Mouse (Mus musculus) liver, adult 2 months (tissue): ENCODE measurements around the gene Rab11b. TPM values are rescaled to one million over a fixed set of nuclear protein-coding genes. Genes with fewer than 3 reads are reported as not detected.
A peak's percentile ranks its signal among the peaks of the same experiment; 100 is the strongest.

Source experiments
- DNase-seq: peaks from one replicate; pipeline ENCODE4 v3.0.0-alpha.2; 2011; ENCODE audit warnings: low read depth, low spot score; ENCODE audit errors: extremely low read depth
- H3K27ac ChIP-seq: fragments of 200-500 bp; replicated peaks from 2 replicates; pipeline ENCODE4 v1.5.1; 2012; ENCODE audit warnings: low read depth, mild to moderate bottlenecking, control low read depth, inconsistent platforms, low read length; ENCODE audit not compliant: insufficient read depth
- H3K27me3 ChIP-seq: fragments of 200-500 bp; 2 replicates; pipeline ENCODE4 v1.6.1; 2012; ENCODE audit warnings: mild to moderate bottlenecking, moderate library complexity, low read length, inconsistent platforms; ENCODE audit not compliant: control insufficient read depth, insufficient read depth
- H3K36me3 ChIP-seq: fragments of 200-500 bp; 2 replicates; pipeline ENCODE4 v1.6.1; 2012; ENCODE audit warnings: low read length, inconsistent platforms; ENCODE audit not compliant: control insufficient read depth, insufficient read depth
- H3K4me1 ChIP-seq: fragments of 200-500 bp; 2 replicates; pipeline ENCODE4 v1.6.1; 2011; ENCODE audit warnings: low read length; ENCODE audit not compliant: control insufficient read depth, insufficient read depth
- H3K4me3 ChIP-seq: fragments of 200-500 bp; 2 replicates; pipeline ENCODE4 v1.5.1; 2011; ENCODE audit warnings: low read depth, mild to moderate bottlenecking, control low read depth, low read length, moderate library complexity; ENCODE audit not compliant: insufficient read depth
- H3K79me2 ChIP-seq: fragments of 200-500 bp; 2 replicates; pipeline ENCODE4 v1.6.1; 2012; ENCODE audit warnings: inconsistent platforms, mild to moderate bottlenecking, low read length, moderate library complexity; ENCODE audit not compliant: control insufficient read depth, insufficient read depth
- H3K9ac ChIP-seq: fragments of 200-500 bp; 2 replicates; pipeline ENCODE4 v1.6.1; 2012; ENCODE audit warnings: low read depth, mild to moderate bottlenecking, control low read depth, inconsistent platforms, low read length
- CTCF ChIP-seq: fragments of 200-500 bp; IDR thresholded peaks from 2 replicates; pipeline ENCODE4 v1.5.1; 2011; ENCODE audit warnings: low read depth, low read length, control low read depth
- POLR2A ChIP-seq: fragments of 200-500 bp; IDR thresholded peaks from 2 replicates; pipeline ENCODE4 v1.6.1; 2011; ENCODE audit warnings: low read length, control low read depth; ENCODE audit not compliant: insufficient read depth; ENCODE audit errors: extremely low read depth
- WGBS: fragments of 180-500 bp; shearing (Covaris S2); methylation state at CpG from one replicate; pipeline ENCODE4 v1.1.7; 2018; 5-methylcytosine and 5-hydroxymethylcytosine counted together
- polyA plus RNA-seq: library from polyadenylated mRNA; depleted of rRNA; stranded (reverse); fragments of >200 nt; gene quantifications from 2 replicates; pipeline ENCODE4 v1.2.3, GENCODE M21; 2012
- total RNA-seq: library from RNA; depleted of rRNA; stranded (reverse); fragments of >200 nt; gene quantifications from 2 replicates; pipeline ENCODE4 v1.2.3, GENCODE M21; 2014

Rab11b gene
- total and polyA plus RNA-seq, 2 experiments = 23.3 to 168 TPM

DNA sequence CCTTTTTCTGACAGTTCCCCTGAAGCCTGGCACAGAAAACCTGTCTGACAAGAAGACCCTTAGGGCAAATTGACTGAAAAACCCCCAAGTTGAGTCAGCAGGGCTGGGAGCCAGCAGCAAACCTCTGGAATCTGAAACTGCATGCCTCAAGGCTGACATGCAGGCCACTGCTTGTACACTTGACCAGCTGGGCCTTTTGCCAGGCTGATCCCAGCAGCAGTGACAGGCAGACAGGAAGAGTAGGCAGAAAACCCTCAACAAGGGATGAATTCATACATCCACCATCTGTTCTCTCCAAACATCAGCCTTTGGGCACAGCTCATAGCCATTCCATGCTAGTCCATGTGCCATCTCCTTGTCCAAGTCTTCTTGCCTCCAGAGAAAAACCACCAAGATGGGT, 23.1 kb upstream of the Rab11b start:
- peaks cover 23% of the 10 kb centered on the region for H3K4me1 ChIP-seq
- no peak overlapping the region for H3K27ac ChIP-seq
- no peak overlapping the region for H3K4me3 ChIP-seq
- no peak for TF ChIP-seq CTCF
- TF ChIP-seq POLR2A = no peak
- H3K27me3 ChIP-seq = no peaks in the 10 kb centered on the region
- peaks cover 6% of the 10 kb centered on the region; the same call in 1 of the 2 replicates for H3K79me2 ChIP-seq
- peaks cover 11% of the 10 kb centered on the region for H3K36me3 ChIP-seq
- no peak overlapping the region for H3K9ac ChIP-seq
- DNase-seq = peak; percentile 80

DNA sequence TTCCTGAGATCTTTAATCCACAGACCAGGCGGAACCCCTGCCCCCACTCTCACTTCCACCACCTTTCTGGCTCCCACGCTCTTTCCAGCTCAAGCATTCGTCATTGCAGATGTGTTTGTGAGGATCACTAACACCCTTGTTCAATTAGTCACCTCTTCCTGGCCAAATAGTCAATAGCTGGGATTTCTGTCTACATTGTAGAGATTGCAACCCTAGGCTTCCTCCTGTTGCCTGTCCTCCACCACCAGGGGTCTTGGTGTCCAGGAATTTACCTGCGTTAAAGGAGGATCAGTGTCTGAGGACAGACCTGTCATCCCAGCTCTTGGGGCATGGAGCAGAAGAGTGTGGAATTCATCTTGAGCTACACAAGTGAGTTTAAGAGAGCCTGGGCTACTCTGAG, 21.7 kb upstream of the Rab11b start:
- Histone ChIP-seq H3K79me2 (peaks cover 6% of the 10 kb centered on the region; the same call in 1 of the 2 replicates), H3K4me3 (peak overlapping the region; percentile 93; the same call in 1 of the 2 replicates), H3K4me1 (peaks cover 31% of the 10 kb centered on the region), H3K9ac (peak overlapping the region; percentile 19; the same call in 1 of the 2 replicates), H3K27ac (peak overlapping the region; percentile 46), H3K36me3 (peaks cover 25% of the 10 kb centered on the region), H3K27me3 (no peaks in the 10 kb centered on the region)
- TF ChIP-seq POLR2A = no peak
- no peak for TF ChIP-seq CTCF
- DNase-seq = no peak
- WGBS = 44% methylated on average over 4 of the region's 4 CpGs

DNA sequence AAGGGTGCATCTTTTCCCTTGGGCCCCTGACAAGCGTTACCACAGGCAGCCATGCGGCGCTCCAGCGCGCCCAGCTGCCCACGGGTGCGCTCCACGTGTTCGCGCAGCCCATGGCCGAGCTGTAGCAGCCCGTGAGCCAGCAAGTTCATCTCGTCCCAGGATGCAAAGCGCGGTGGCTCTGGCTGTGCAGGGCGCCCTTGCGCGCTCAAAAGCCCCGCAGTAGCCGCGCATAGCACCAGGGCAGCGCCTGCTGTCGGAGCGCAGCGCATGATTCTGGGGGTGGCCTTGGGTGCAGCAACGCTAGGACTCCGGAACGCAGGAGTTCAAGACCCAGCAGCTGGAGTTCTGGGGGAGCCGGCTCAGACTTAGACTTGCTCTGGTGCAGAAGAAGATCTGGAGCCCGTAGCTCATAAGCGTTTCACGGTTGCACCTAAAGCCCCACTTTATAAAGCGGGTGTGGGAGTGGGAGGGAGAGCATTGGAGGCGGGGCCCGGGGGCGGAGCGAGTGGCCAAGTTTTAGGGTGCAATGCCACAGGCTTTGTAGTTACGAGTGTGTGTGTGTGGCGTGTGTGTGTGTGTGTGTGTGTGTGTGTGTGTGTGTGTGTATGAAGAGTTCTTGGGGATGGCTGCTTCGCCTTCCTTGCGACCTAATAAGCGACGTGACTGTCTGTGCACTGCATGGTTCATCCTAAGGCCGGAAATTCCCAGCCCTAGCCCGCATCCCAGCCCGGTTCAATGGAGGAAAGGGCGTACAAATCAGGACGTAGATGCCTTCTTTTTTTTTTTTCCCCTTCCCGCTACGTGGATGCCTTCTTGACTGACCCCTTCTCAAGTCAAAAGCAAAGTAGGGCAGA, 21.0 kb upstream of the Rab11b start, which contains the start of gene Angptl4:
Angptl4 (minus strand) TSS at position 707 of the 854 bp plus-strand sequence.
- peaks cover 32% of the 10 kb centered on the region for H3K36me3 ChIP-seq
- TF ChIP-seq POLR2A (peak; percentile 86; the same call in 1 of the 2 replicates), CTCF (no peak)
- peak; percentile 89 for DNase-seq

DNA sequence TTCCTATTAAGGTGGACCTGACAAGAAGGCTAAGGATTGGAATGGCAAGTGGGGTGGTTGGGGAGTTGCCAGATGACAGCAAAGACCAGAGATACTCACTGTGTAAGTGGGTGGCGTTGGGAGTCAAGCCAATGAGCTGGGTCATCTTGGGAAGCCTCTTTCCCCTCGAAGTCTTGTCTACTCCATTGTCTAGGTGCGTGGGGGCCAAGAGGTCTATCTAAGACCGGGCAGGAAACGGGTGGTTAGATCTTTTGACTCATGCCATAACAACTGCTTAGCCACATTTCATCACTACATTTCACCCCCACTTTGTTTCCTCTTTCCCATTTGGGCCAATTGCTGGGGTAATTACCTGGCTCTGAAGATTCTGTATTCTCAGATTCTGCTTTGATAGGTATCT, 20.1 kb upstream of the Rab11b start:
- TF ChIP-seq POLR2A (no peak), CTCF (no peak)
- Histone ChIP-seq H3K4me3 (peak overlapping the region; percentile 93), H3K36me3 (peaks cover 41% of the 10 kb centered on the region), H3K27ac (peak overlapping the region; percentile 94), H3K9ac (peak overlapping the region; percentile 95), H3K27me3 (no peaks in the 10 kb centered on the region), H3K4me1 (peaks cover 43% of the 10 kb centered on the region), H3K79me2 (peaks cover 6% of the 10 kb centered on the region; the same call in 1 of the 2 replicates)
- DNase-seq = peak; percentile 84
- WGBS = 11% methylated on average over 5 of the region's 5 CpGs

More for the DNA sequence above, 21.0 kb upstream of the Rab11b start, which contains the start of gene Angptl4:
- Histone ChIP-seq H3K4me3 (peak within 1 kb of the TSS; percentile 93), H3K9ac (peak within 1 kb of the TSS; percentile 95), H3K27me3 (no peaks in the 10 kb centered on the region), H3K79me2 (peaks cover 6% of the 10 kb centered on the region; the same call in 1 of the 2 replicates), H3K27ac (peak within 1 kb of the TSS; percentile 94), H3K4me1 (peaks cover 37% of the 10 kb centered on the region)
- WGBS = 3% methylated on average over 50 of the region's 50 CpGs

DNA sequence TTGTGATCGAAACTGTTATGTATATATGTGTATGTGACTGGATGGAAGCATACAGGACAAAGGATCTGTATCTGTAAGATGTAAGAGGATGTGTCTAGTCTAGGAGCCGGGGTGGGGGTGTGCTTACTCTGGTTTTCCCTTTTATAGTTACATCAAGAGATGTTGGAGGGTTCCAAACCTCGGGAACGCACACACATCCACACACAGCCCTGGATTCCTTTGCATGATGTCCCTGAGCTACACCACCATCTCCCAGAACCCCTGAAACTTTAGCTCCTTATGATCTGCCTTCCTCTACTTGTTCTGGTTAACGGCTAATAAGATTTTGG, 19.6 kb upstream of the Rab11b start:
- Histone ChIP-seq H3K27me3 (no peaks in the 10 kb centered on the region), H3K79me2 (peaks cover 6% of the 10 kb centered on the region; the same call in 1 of the 2 replicates), H3K4me1 (peaks cover 47% of the 10 kb centered on the region), H3K36me3 (peaks cover 46% of the 10 kb centered on the region), H3K27ac (peak overlapping the region; percentile 94), H3K9ac (peak overlapping the region; percentile 95), H3K4me3 (peak overlapping the region; percentile 93)
- TF ChIP-seq CTCF = no peak
- TF ChIP-seq POLR2A = no peak
- DNase-seq = no peak
- 12% methylated on average over 5 of the region's 5 CpGs for WGBS
